Mouse (Mus musculus) hematopoietic multipotent progenitor cell, adult 10-12 weeks (in vitro differentiated cells): ENCODE measurements around the gene Zfp182. TPM values are rescaled to one million over a fixed set of nuclear protein-coding genes. Genes with fewer than 3 reads are reported as not detected.

Experiments used
- polyA plus RNA-seq: library from polyadenylated mRNA; stranded (reverse); fragments of >175 nt; gene quantifications from 2 replicates; pipeline ENCODE4 v1.2.3, GENCODE M21; 2012; ENCODE audit warnings: low replicate concordance

Gene Zfp182
- 0.07 and 0.99 TPM in 2 replicates for polyA plus RNA-seq

DNA sequence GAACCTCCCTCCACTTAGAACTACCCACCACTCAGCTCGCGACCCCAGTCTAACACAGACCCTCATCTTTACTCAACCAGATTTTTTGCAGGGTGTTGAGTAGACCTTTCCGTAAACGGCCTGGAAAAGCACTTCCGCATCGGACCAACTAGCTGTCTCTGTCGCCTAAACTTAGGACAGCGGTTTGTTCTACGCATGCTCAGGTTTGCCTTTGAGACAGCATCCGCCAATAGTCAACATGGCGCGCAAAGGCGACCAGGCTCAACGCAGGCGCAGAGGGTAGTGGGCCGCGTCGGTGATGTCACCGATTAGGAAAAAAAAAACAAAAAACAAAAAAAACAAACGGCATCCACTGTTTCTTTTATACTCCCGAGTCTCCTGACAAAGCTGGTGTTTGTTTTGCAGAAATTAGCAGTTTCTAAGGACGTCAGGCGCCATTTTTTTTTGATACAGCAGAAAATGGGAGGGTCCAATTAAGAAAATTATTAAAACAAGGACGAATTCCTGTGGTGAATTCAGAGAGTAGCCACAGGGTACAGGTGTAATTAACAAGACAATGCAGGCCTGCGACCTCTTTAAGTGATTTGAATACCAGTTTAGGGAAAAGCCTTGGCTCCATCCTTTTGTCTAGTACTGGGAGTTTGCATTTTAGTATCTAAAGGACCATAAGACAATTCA, at the start of gene Zfp182:
TSS of gene Zfp182 (minus strand) at position 451 of the 678 bp plus-strand sequence.

DNA sequence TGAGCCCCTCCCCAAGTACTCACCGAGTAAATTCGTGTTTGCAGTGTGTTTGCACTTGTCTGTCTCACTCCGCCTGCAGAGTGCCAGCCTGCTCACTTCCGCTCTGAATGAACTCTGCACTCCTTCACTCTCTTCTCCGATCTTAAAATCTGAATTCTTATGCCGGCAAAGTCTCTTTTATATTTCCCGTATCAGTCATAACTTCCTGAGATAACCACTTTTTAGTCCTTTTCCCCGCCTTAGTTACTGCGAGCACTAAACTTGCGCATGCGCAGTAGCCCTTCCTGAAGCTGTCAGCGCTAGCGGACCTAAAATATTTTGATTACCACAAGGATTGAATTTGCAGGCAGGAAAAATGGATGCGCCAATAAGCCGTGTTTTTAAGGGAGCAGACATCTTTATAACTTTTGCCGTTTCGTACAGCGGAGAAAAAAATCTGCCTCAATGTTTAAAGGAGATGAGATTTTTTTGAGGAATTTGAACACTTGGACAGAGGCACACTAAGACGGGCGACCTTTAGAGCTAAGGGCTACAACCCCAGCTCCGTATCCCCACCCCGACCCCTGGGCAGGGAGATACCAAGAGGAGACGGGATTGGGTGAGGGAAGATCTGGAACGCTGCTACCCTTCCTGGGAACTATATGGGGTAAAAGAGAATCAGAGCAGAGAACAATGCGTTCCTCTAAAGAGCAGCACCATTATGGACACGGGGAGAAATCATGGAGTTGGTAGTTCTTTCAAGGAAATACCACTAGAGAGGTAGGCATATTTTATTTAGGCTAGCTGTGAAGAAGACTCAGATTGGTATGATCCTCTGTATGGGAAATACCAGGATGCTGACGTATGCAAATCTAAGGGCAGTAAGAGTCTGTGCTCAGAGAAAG, 27.1 kb upstream of the Zfp182 start, which contains the start of gene Zfp300:
TSS of gene Zfp300 (minus strand) at position 545 of the 884 bp plus-strand sequence.

GRCm38 (mm10) chrX:21068106-21068505, 6.0 kb upstream of the Zfp182 start, which contains the start of gene Spaca5:
Gene Spaca5 (plus strand): TSS chrX:21068406.

Other genes starting within 250 kb of the Zfp182 start
- gene Timp1, start 192.2 kb downstream of the Zfp182 start, polyA plus RNA-seq = 0.55 TPM in 1 of 2 replicates, not detected in the other
- gene Syn1, start 141.3 kb downstream of the Zfp182 start, polyA plus RNA-seq = 2.3 and 7.1 TPM in 2 replicates
- 359 and 470 TPM in 2 replicates for gene Cfp, start 130.8 kb downstream of the Zfp182 start, polyA plus RNA-seq
- gene Elk1, start 111.7 kb downstream of the Zfp182 start, polyA plus RNA-seq = 18.3 and 18.9 TPM in 2 replicates
- 5.5 and 19.3 TPM in 2 replicates for gene Uxt, start 100.3 kb downstream of the Zfp182 start, polyA plus RNA-seq
- not detected in 2 replicates for gene Spaca5, start 6.1 kb upstream of the Zfp182 start, polyA plus RNA-seq
- 0.04 TPM in 1 of 2 replicates, not detected in the other for gene Zfp300, start 27.2 kb upstream of the Zfp182 start, polyA plus RNA-seq
- gene Ssxa1, start 53.5 kb upstream of the Zfp182 start, polyA plus RNA-seq = not detected in 2 replicates
- gene Gm21876, start 113.3 kb upstream of the Zfp182 start, polyA plus RNA-seq = not detected in 2 replicates